Mouse (Mus musculus) CH12.LX (cell line): ENCODE data around the gene 1700122O11Rik. TPM values are rescaled to one million over a fixed set of nuclear protein-coding genes. Genes with fewer than 3 reads are reported as not detected.
A peak's percentile ranks its signal among the peaks of the same experiment; 100 is the strongest.

Experiments
- DNase-seq: peaks from one replicate; pipeline ENCODE4 v3.0.0-alpha.2; 2013; ENCODE audit errors: extremely low read depth
- H3K27ac ChIP-seq: 2 replicates; pipeline ENCODE4 v1.5.1; 2012; ENCODE audit warnings: low read depth, mild to moderate bottlenecking, control low read depth, moderate library complexity; ENCODE audit not compliant: insufficient read depth
- H3K27me3 ChIP-seq: replicated peaks from 2 replicates; pipeline ENCODE3; 2012; ENCODE audit warnings: inconsistent platforms
- H3K36me3 ChIP-seq, 2 experiments: replicated peaks in 1 of 2; 2 replicates each; pipeline versions ENCODE3 to v1.6.1; 2012; ENCODE audit warnings: inconsistent platforms in 1 of 2, low read length in 1 of 2, mild to moderate bottlenecking in 1 of 2, mixed read lengths in 1 of 2, moderate library complexity in 1 of 2; ENCODE audit not compliant: control insufficient read depth in 1 of 2, insufficient read depth in 1 of 2
- H3K4me1 ChIP-seq, 2 experiments: 2 replicates each; pipeline ENCODE4 v1.6.1; 2012; ENCODE audit warnings: inconsistent platforms in 1 of 2, moderate library complexity in 1 of 2; ENCODE audit not compliant: insufficient read depth in 2 of 2, control insufficient read depth in 1 of 2
- H3K4me2 ChIP-seq: 2 replicates; pipeline ENCODE4 v1.6.1; 2012; ENCODE audit warnings: low read depth, mild to moderate bottlenecking, control low read depth; ENCODE audit not compliant: poor library complexity, insufficient read depth, severe bottlenecking
- H3K4me3 ChIP-seq, 3 experiments: fragments of 150-350 bp in 1 of 3; sonication (generic) in 1 of 3; replicated peaks in 1 of 3; 2 replicates each; pipeline versions ENCODE3 to v1.5.1; 2011 to 2012; ENCODE audit warnings: low read depth in 2 of 3, low read length in 2 of 3, mild to moderate bottlenecking in 2 of 3, moderate library complexity in 2 of 3, control low read depth in 1 of 3, improper control_type of control experiment in 1 of 3, inconsistent platforms in 1 of 3, mixed read lengths in 1 of 3; ENCODE audit not compliant: poor library complexity in 1 of 3
- H3K79me2 ChIP-seq: replicated peaks from 2 replicates; pipeline ENCODE4 v1.6.1; 2012; ENCODE audit warnings: mild to moderate bottlenecking, moderate library complexity; ENCODE audit not compliant: control insufficient read depth, poor library complexity, insufficient read depth, severe bottlenecking; ENCODE audit errors: extremely low read depth
- H3K9ac ChIP-seq: 2 replicates; pipeline ENCODE4 v1.6.1; 2012; ENCODE audit warnings: low read depth, mild to moderate bottlenecking, control low read depth, moderate library complexity; ENCODE audit not compliant: insufficient read depth
- H3K9me3 ChIP-seq: replicated peaks from 2 replicates; pipeline ENCODE3; 2012; ENCODE audit warnings: low read length, inconsistent platforms, mixed read lengths
- BHLHE40 ChIP-seq: IDR thresholded peaks from 2 replicates; pipeline ENCODE4 v1.6.1; 2011; ENCODE audit warnings: mild to moderate bottlenecking, low read depth, low read length, improper control_type of control experiment
- CHD1 ChIP-seq: IDR thresholded peaks from 2 replicates; pipeline ENCODE4 v1.6.1; 2012; ENCODE audit warnings: low read depth, low read length, improper control_type of control experiment, inconsistent platforms
- CHD2 ChIP-seq: IDR thresholded peaks from 2 replicates; pipeline ENCODE4 v1.6.1; 2011; ENCODE audit warnings: low read length, improper control_type of control experiment
- CTCF ChIP-seq, 2 experiments: IDR thresholded peaks in 1 of 2; conservative IDR thresholded peaks in 1 of 2; 2 replicates each; pipeline ENCODE4 v1.5.1; 2011 to 2012; ENCODE audit warnings: low read depth in 2 of 2, low read length in 2 of 2, improper control_type of control experiment in 1 of 2, inconsistent platforms in 1 of 2, mild to moderate bottlenecking in 1 of 2, moderate library complexity in 1 of 2
- E2F4 ChIP-seq: IDR thresholded peaks from 2 replicates; pipeline ENCODE4 v1.6.1; 2011; ENCODE audit warnings: low read depth, low read length, improper control_type of control experiment; ENCODE audit not compliant: insufficient replicate concordance
- ELF1 ChIP-seq: IDR thresholded peaks from 2 replicates; pipeline ENCODE4 v1.6.1; 2014; ENCODE audit warnings: low read depth, mild to moderate bottlenecking, inconsistent platforms, low read length, improper control_type of control experiment
- ETS1 ChIP-seq: conservative IDR thresholded peaks from 2 replicates; pipeline ENCODE4 v1.6.1; 2012; ENCODE audit warnings: low read depth, mild to moderate bottlenecking, inconsistent platforms, low read length, improper control_type of control experiment, moderate library complexity
- HCFC1 ChIP-seq: IDR thresholded peaks from 2 replicates; pipeline ENCODE4 v1.6.1; 2012; ENCODE audit warnings: low read depth, mild to moderate bottlenecking, inconsistent platforms, low read length, improper control_type of control experiment
- IRF4 ChIP-seq: IDR thresholded peaks from 2 replicates; pipeline ENCODE4 v1.6.1; 2014; ENCODE audit warnings: low read depth, mild to moderate bottlenecking, inconsistent platforms, low read length, improper control_type of control experiment
- JUND ChIP-seq: conservative IDR thresholded peaks from 2 replicates; pipeline ENCODE4 v1.6.1; 2011; ENCODE audit warnings: low read depth, low read length, improper control_type of control experiment
- KAT2A ChIP-seq: IDR thresholded peaks from 2 replicates; pipeline ENCODE4 v1.6.1; 2012; ENCODE audit warnings: low read length, improper control_type of control experiment, inconsistent platforms; ENCODE audit not compliant: insufficient replicate concordance
- MAFK ChIP-seq: IDR thresholded peaks from 2 replicates; pipeline ENCODE4 v1.6.1; 2011; ENCODE audit warnings: low read length, improper control_type of control experiment; ENCODE audit not compliant: insufficient replicate concordance
- MXI1 ChIP-seq: IDR thresholded peaks from 2 replicates; pipeline ENCODE4 v1.6.1; 2011; ENCODE audit warnings: mild to moderate bottlenecking, low read depth, low read length, improper control_type of control experiment
- NELFE ChIP-seq: IDR thresholded peaks from 2 replicates; pipeline ENCODE4 v1.6.1; 2011; ENCODE audit warnings: low read depth, low read length, improper control_type of control experiment
- NRF1 ChIP-seq: IDR thresholded peaks from 2 replicates; pipeline ENCODE4 v1.6.1; 2014; ENCODE audit warnings: low read depth, mild to moderate bottlenecking, inconsistent platforms, low read length, improper control_type of control experiment, moderate library complexity
- PAX5 ChIP-seq: IDR thresholded peaks from 2 replicates; pipeline ENCODE4 v1.6.1; 2012; ENCODE audit warnings: low read length, inconsistent platforms, mixed read lengths
- POLR2AphosphoS2 ChIP-seq: IDR thresholded peaks from 2 replicates; pipeline ENCODE4 v1.6.1; 2011; ENCODE audit warnings: low read depth, low read length, improper control_type of control experiment
- RAD21 ChIP-seq: IDR thresholded peaks from 2 replicates; pipeline ENCODE4 v1.6.1; 2011; ENCODE audit warnings: low read depth, mild to moderate bottlenecking, low read length, improper control_type of control experiment, moderate library complexity
- RCOR1 ChIP-seq: conservative IDR thresholded peaks from 2 replicates; pipeline ENCODE4 v1.6.1; 2012; ENCODE audit warnings: low read depth, mild to moderate bottlenecking, inconsistent platforms, low read length, improper control_type of control experiment
- UBTF ChIP-seq: IDR thresholded peaks from 2 replicates; pipeline ENCODE4 v1.6.1; 2012; ENCODE audit warnings: low read depth, mild to moderate bottlenecking, inconsistent platforms, low read length, improper control_type of control experiment, moderate library complexity
- USF2 ChIP-seq: conservative IDR thresholded peaks from 2 replicates; pipeline ENCODE4 v1.6.1; 2011; ENCODE audit warnings: low read depth, low read length, improper control_type of control experiment
- ZC3H11A ChIP-seq: IDR thresholded peaks from 2 replicates; pipeline ENCODE4 v1.6.1; 2012; ENCODE audit warnings: low read depth, mild to moderate bottlenecking, inconsistent platforms, low read length, improper control_type of control experiment
- ZMIZ1 ChIP-seq: IDR thresholded peaks from 2 replicates; pipeline ENCODE4 v1.6.1; 2012; ENCODE audit warnings: low read depth, mild to moderate bottlenecking, inconsistent platforms, low read length, improper control_type of control experiment
- ZNF384 ChIP-seq: IDR thresholded peaks from 2 replicates; pipeline ENCODE4 v1.6.1; 2012; ENCODE audit warnings: low read depth, low read length, improper control_type of control experiment, inconsistent platforms
- dilution Hi-C: fragments of 300-500 bp; cut with MboI; formaldehyde crosslinking; loops from 2 replicates; pipeline ENCODE4 v1.14.3; 2020; ENCODE audit warnings: low sequenced_read_pairs; ENCODE audit not compliant: extremely low pct_unique_long_range_greater_than_20kb, extremely low pct_ligation_motif_present
- in situ Hi-C: fragments of 300-500 bp; cut with MboI; formaldehyde crosslinking; loops from 3 replicates; pipeline ENCODE4 v1.14.3; 2019; ENCODE audit warnings: low sequenced_read_pairs, low pct_ligation_motif_present, low pct_unique_long_range_greater_than_20kb, mixed read lengths
- polyA plus RNA-seq: library from polyadenylated mRNA; unstranded; fragments of >175 nt; gene quantifications from 2 replicates; pipeline ENCODE4 v1.2.1, GENCODE M21; 2012; ENCODE audit warnings: low read depth; ENCODE audit not compliant: insufficient read length
- total RNA-seq, 2 experiments: library from RNA; depleted of rRNA; stranded (reverse); fragments of 300-350 nt in 1 of 2; fragments of >200 nt in 1 of 2; gene quantifications; 2 replicates each; pipeline ENCODE4 v1.2.3; 2012 to 2014

1700122O11Rik gene
- total and polyA plus RNA-seq, 3 experiments, result not detected

GRCm38 (mm10) chr17:48039232-48039866, 1.3 kb upstream of the 1700122O11Rik start (continued):
- TF ChIP-seq ELF1 (peak; percentile 86), UBTF (no peak), RAD21 (no peak; the same call in 1 of the 2 replicates), PAX5 (no peak), POLR2AphosphoS2 (no peak), E2F4 (no peak), CTCF (conservative IDR thresholded peaks at IDR 0.05 in 1 of 2, IDR thresholded peaks at IDR 0.05 in 1 of 2; ENCODE audit: low read depth in 2 of 2, low read length in 2 of 2) (peak in 1 of 2 experiments; percentile 8; a peak in 1 of 4 replicates), CHD1 (no peak), IRF4 (peak; percentile 84), BHLHE40 (peak; percentile 90), MAFK (no peak), HCFC1 (peak; percentile 53; the same call in 1 of the 2 replicates)

- DNase-seq, result no peak
- peaks cover 2% of the 10 kb centered on the region for H3K27me3 ChIP-seq
- no peak overlapping the region for H3K9ac ChIP-seq
- dilution Hi-C loops, result no loop called here
- peaks cover 2% of the 10 kb centered on the region for H3K9me3 ChIP-seq
- H3K4me3 ChIP-seq, result no peak overlapping the region
- H3K79me2 ChIP-seq, result no peaks in the 10 kb centered on the region
- no peak for TF ChIP-seq ZC3H11A
- TF ChIP-seq RCOR1, result no peak
- no peak for TF ChIP-seq MAFK
- no peak for TF ChIP-seq ZNF384
- no peak for TF ChIP-seq MXI1
- TF ChIP-seq USF2, result no peak
- TF ChIP-seq NELFE, result no peak
- TF ChIP-seq ZMIZ1, result no peak
- TF ChIP-seq CHD2, result no peak
- TF ChIP-seq JUND, result no peak
- no peak for TF ChIP-seq ETS1
- TF ChIP-seq KAT2A, result no peak
- TF ChIP-seq NRF1, result no peak
- no peak for TF ChIP-seq HCFC1
- TF ChIP-seq, all 38 proteins: peak for 0
- no peaks in the 10 kb centered on the region for H3K36me3 ChIP-seq
- in situ Hi-C loops, result no loop called here
- peaks cover 7 to 37% of the 10 kb centered on the region in 2 experiments for H3K4me1 ChIP-seq
- no peak overlapping the region for H3K4me2 ChIP-seq
- H3K27ac ChIP-seq, result no peak overlapping the region
These were observed 1.2 kb downstream of the 1700122O11Rik start for GRCm38 (mm10) chr17:48036921-48037320.
